Mouse (Mus musculus): ENCODE measurements around the gene Galm. TPM values are rescaled to one million over a fixed set of nuclear protein-coding genes. Genes with fewer than 3 reads are reported as not detected.

Galm gene
- polyA plus RNA-seq, 1 experiment = 2.3 TPM

DNA sequence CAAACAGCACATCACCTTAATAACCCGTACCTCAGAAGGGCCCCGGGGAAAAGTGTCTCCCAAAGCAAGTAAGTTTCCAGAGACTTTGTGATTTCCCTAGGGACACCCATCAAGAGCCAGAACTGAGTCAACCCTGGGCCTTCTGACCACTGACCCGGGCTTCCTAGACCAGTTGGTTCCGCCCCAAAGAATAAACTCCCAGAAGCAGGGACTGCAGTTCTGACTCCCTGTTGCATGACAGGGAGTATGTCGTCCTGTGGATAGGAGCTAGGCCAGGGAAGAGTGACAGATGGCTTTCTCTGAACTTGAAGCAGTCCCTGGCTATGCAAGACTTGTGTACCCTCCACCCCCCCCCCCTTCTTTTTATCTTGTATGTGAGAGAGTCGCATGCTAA, 21.7 kb downstream of the Galm start:
- TF ChIP-seq CTCF (IDR thresholded peaks at IDR 0.05; ENCODE audit: borderline replicate concordance, extremely low read depth, insufficient read depth, insufficient read length) = no peak
- no peak for TF ChIP-seq POLR2A (IDR thresholded peaks at IDR 0.05; ENCODE audit: borderline replicate concordance, extremely low read depth, insufficient read depth, insufficient read length, poor library complexity, severe bottlenecking)
- no peak for DNase-seq (ENCODE audit: low read depth)

DNA sequence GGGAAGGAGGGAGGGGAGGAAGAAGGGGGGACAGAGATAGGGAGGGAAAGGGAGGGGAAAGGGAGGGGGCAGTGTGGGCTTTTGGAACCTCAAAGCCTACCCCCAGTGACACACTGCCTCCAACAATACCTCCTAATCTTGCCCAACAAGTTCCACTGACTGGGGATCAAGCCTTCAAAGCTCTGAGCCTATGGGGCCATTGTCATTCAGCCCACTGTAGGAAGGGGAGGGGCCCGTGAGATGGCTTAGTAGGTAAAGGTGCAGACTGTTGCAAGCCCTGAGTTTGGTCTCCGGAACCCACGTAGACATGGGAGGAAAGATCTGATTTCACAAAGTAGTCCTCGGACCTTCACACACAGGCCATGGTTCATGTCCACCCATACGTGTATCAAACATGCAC, 24.1 kb downstream of the Galm start:
- TF ChIP-seq POLR2A (IDR thresholded peaks at IDR 0.05; ENCODE audit: borderline replicate concordance, extremely low read depth, insufficient read depth, insufficient read length, poor library complexity, severe bottlenecking) (no peak), CTCF (IDR thresholded peaks at IDR 0.05; ENCODE audit: borderline replicate concordance, extremely low read depth, insufficient read depth, insufficient read length) (no peak)
- no peak for DNase-seq (ENCODE audit: low read depth)

- peak; percentile 36 for DNase-seq (ENCODE audit: low read depth)
- TF ChIP-seq POLR2A (IDR thresholded peaks at IDR 0.05; ENCODE audit: borderline replicate concordance, extremely low read depth, insufficient read depth, insufficient read length, poor library complexity, severe bottlenecking) (no peak), CTCF (IDR thresholded peaks at IDR 0.05; ENCODE audit: borderline replicate concordance, extremely low read depth, insufficient read depth, insufficient read length) (no peak)
Observed at GRCm38 (mm10) chr17:80152767-80153630, 25.7 kb downstream of the Galm start.

DNA sequence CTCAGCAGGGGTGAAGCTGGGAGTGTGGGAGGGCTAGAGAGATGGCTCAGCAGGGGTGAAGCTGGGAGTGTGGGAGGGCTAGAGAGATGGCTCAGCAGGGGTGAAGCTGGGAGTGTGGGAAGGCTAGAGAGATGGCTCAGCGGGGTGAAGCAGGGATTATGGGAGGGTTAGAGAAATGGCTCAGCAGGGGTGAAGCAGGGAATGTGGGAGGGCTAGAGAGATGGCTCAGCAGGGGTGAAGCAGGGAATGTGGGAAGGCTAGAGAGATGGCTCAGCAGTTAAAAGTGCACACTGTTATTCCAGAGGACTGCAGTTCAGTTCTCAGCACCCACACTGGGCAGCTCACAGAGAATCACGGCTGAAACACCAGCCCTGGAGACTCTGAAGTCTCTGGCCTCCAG, 26.4 kb downstream of the Galm start:
- no peak for TF ChIP-seq POLR2A (IDR thresholded peaks at IDR 0.05; ENCODE audit: borderline replicate concordance, extremely low read depth, insufficient read depth, insufficient read length, poor library complexity, severe bottlenecking)
- no peak for TF ChIP-seq CTCF (IDR thresholded peaks at IDR 0.05; ENCODE audit: borderline replicate concordance, extremely low read depth, insufficient read depth, insufficient read length)

DNA sequence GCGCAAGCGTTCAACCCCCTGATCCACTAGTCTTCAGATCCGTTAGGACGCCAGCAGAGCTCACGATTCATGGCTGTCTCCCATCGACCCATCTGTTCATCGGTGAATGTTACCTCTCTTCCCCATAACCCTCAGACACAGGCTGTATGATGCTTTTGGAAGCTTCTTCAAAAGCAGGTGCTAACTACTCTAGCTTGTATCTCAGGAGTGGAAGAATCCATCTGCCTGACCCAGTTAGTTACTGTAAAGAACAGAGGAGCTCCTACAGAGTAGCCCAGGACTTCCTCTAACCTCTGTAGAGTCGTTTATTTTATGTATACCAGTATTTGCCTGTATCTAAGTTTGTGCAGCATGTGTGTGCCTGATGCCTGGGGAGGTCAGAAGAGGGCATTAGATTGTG, 29.6 kb downstream of the Galm start:
- TF ChIP-seq CTCF (IDR thresholded peaks at IDR 0.05; ENCODE audit: borderline replicate concordance, extremely low read depth, insufficient read depth, insufficient read length) (no peak), POLR2A (IDR thresholded peaks at IDR 0.05; ENCODE audit: borderline replicate concordance, extremely low read depth, insufficient read depth, insufficient read length, poor library complexity, severe bottlenecking) (no peak)
- no peak for DNase-seq (ENCODE audit: low read depth)

More for the DNA sequence above, 26.4 kb downstream of the Galm start:
- no peak for DNase-seq (ENCODE audit: low read depth)

DNA sequence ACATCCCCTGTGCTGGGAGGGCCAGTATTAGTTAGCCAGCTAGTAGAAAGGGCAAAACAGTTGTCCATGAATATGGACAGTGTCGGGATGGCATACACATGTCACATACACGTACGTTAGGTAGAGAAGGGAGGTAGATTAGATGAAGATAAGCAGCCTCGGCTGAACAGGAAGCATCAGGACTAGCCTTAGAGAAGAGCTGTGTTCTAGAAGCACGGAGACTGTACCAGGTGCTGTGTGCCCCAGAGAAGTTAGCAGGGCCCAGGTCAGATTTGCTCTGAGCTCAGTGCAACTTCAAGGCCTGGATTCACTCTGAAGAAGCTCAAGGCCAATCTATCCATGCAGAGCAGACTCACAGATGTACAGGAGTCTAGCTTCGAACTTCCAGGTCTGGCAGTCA, 30.2 kb downstream of the Galm start:
- no peak for DNase-seq (ENCODE audit: low read depth)
- TF ChIP-seq POLR2A (IDR thresholded peaks at IDR 0.05; ENCODE audit: borderline replicate concordance, extremely low read depth, insufficient read depth, insufficient read length, poor library complexity, severe bottlenecking) = no peak
- TF ChIP-seq CTCF (IDR thresholded peaks at IDR 0.05; ENCODE audit: borderline replicate concordance, extremely low read depth, insufficient read depth, insufficient read length) = no peak

DNA sequence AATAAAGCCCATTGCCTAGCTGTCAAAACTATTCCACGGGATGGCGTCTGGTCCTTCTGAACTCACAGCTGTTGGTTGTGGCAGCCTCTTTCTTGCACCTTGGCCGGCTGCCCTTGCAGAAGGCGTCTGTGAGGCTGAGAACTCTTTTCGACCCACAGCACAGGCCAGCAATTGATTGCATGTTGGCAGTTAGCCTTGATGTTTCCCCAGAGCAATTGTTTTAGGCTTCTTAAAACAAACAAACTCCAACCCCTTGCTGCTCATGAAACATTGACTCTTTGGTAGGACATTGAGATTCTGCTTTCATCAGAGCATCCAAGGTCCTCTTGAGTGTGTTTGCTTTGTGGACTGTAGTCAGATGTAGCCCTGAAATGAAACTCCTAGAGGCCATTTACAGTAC, 33.2 kb downstream of the Galm start:
- DNase-seq (ENCODE audit: low read depth) = peak; percentile 84
- TF ChIP-seq POLR2A (IDR thresholded peaks at IDR 0.05; ENCODE audit: borderline replicate concordance, extremely low read depth, insufficient read depth, insufficient read length, poor library complexity, severe bottlenecking) = no peak
- TF ChIP-seq CTCF (IDR thresholded peaks at IDR 0.05; ENCODE audit: borderline replicate concordance, extremely low read depth, insufficient read depth, insufficient read length) = no peak

DNA sequence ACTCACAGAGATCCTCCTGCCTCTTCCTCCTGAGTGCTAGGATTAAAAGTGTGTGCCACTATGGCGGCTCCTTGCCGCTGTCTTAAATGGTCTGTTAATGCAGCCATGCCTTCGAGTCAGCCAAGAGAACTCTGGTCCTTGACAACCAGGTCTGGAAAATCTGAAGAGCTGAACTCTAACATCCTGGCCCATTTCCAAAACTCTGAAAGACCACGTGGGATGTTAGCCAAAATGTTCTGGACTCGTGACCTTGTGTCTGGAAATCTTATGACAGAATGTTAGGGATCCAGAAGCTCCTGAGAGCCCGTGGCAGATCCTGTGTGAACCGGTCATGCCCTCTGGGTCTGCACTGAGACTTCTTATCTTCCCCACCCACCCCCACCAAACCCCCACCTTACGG, 36.7 kb downstream of the Galm start:
- no peak for DNase-seq (ENCODE audit: low read depth)
- TF ChIP-seq POLR2A (IDR thresholded peaks at IDR 0.05; ENCODE audit: borderline replicate concordance, extremely low read depth, insufficient read depth, insufficient read length, poor library complexity, severe bottlenecking) = no peak
- no peak for TF ChIP-seq CTCF (IDR thresholded peaks at IDR 0.05; ENCODE audit: borderline replicate concordance, extremely low read depth, insufficient read depth, insufficient read length)

DNA sequence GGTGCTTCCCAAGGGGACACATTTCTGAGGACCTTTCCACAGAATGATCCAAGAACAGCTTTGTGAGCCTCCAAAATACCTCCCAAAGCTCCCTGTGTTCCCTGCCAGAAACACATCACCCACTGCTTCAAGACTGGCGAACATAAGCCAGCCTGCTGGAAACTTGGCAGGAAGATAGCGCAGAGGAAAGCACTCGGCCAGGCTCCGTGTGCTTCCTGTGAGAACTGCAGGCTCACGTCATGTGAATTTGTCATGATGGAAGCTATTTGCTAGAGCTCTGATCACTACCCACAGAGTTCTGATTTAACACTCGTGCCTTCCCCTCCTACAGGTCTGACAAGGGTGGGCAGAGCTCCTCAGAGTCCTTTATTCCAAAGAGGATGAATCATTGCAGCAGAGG, 38.5 kb downstream of the Galm start:
- peak; percentile 86 for DNase-seq (ENCODE audit: low read depth)
- no peak for TF ChIP-seq POLR2A (IDR thresholded peaks at IDR 0.05; ENCODE audit: borderline replicate concordance, extremely low read depth, insufficient read depth, insufficient read length, poor library complexity, severe bottlenecking)
- no peak for TF ChIP-seq CTCF (IDR thresholded peaks at IDR 0.05; ENCODE audit: borderline replicate concordance, extremely low read depth, insufficient read depth, insufficient read length)

GRCm38 (mm10) chr17:80166346-80166745, 39.1 kb downstream of the Galm start:
- peak; percentile 49 for DNase-seq (ENCODE audit: low read depth)

GRCm38 (mm10) chr17:80167436-80167835, 40.2 kb downstream of the Galm start:
- DNase-seq (ENCODE audit: low read depth) = no peak
- TF ChIP-seq POLR2A (IDR thresholded peaks at IDR 0.05; ENCODE audit: borderline replicate concordance, extremely low read depth, insufficient read depth, insufficient read length, poor library complexity, severe bottlenecking) = no peak
- no peak for TF ChIP-seq CTCF (IDR thresholded peaks at IDR 0.05; ENCODE audit: borderline replicate concordance, extremely low read depth, insufficient read depth, insufficient read length)

More at GRCm38 (mm10) chr17:80166346-80166745, 39.1 kb downstream of the Galm start:
- TF ChIP-seq CTCF (IDR thresholded peaks at IDR 0.05; ENCODE audit: borderline replicate concordance, extremely low read depth, insufficient read depth, insufficient read length) (no peak), POLR2A (IDR thresholded peaks at IDR 0.05; ENCODE audit: borderline replicate concordance, extremely low read depth, insufficient read depth, insufficient read length, poor library complexity, severe bottlenecking) (no peak)

DNA sequence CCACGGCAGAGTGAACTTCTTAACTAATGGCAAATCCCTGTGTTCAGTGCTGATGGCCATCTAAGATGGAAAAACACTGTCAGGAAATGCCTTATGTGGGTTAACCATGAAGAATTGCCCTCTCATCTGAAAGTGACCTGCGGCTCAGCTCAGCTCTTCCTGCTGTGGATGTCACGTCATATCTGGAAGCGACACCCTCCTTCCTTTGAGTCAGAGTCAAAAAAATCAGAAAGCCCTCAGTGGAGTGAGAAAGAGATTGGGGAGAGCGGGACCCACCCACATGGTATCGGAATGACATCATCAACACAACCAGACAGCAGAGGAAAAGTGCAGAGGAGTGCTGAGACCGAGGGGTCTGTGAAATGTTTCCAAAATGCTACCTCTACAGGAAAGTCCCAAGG, 40.6 kb downstream of the Galm start:
- DNase-seq (ENCODE audit: low read depth) = no peak
- no peak for TF ChIP-seq POLR2A (IDR thresholded peaks at IDR 0.05; ENCODE audit: borderline replicate concordance, extremely low read depth, insufficient read depth, insufficient read length, poor library complexity, severe bottlenecking)
- no peak for TF ChIP-seq CTCF (IDR thresholded peaks at IDR 0.05; ENCODE audit: borderline replicate concordance, extremely low read depth, insufficient read depth, insufficient read length)
